Mouse (Mus musculus): Measurements from ENCODE around the gene Inca1.

DNA sequence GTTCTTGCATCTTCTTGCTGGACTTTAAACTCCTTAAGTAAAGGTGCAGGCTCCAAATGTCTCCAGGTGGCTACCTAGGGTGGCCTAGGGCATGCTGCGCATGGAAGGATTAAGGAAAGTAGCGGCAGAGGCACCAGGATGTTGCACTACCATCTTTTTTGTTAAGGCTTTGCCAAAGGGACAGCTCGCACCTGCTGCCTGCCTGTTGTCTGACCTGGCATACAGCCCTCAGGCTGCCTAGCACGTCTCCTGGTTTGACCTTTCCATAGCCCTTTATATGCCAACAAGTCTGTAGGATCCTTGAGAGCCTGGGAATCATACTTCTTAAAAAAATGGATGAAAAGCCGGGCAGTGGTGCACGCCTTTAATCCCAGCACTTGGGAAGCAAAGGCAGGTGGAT is 56.9 kb downstream of the Inca1 start:
- no peak for TF ChIP-seq CTCF (IDR thresholded peaks at IDR 0.05; ENCODE audit: borderline replicate concordance, insufficient read depth, low read length)
- TF ChIP-seq POLR2A (IDR thresholded peaks at IDR 0.05; ENCODE audit: low read depth, low read length), result no peak; the same call in 1 of the 2 replicates
